Mouse (Mus musculus) cerebellum, postnatal 25 days (tissue): ENCODE results near the gene Dcst1.

Experiments
- DNase-seq, 2 experiments: peaks; one replicate each; pipeline ENCODE4 v3.0.0; 2021; ENCODE audit warnings: mixed read lengths in 2 of 2

Dcst1 gene

GRCm38 (mm10) chr3:89388134-89388881 is 23.3 kb upstream of the Dcst1 start:
- peak; percentile 58 to 73 for DNase-seq

- DNase-seq: peak in 1 of 2 experiments; percentile 35
Observed at GRCm38 (mm10) chr3:89387632-89388031, 22.6 kb upstream of the Dcst1 start.

- DNase-seq: peak in 1 of 2 experiments; percentile 31
Observed at GRCm38 (mm10) chr3:89386438-89387420, 21.7 kb upstream of the Dcst1 start.

GRCm38 (mm10) chr3:89385451-89385850 is 20.4 kb upstream of the Dcst1 start:
- peak in 1 of 2 experiments; percentile 16 for DNase-seq

GRCm38 (mm10) chr3:89384331-89385076 is 19.5 kb upstream of the Dcst1 start:
- DNase-seq: no peak

- DNase-seq: peak in 1 of 2 experiments; percentile 36
Observed at GRCm38 (mm10) chr3:89383651-89384255, 18.7 kb upstream of the Dcst1 start.

- DNase-seq: peak in 1 of 2 experiments; percentile 10
Observed at GRCm38 (mm10) chr3:89382950-89383349, 17.9 kb upstream of the Dcst1 start.

GRCm38 (mm10) chr3:89382033-89382882 is 17.2 kb upstream of the Dcst1 start:
- no peak for DNase-seq

- no peak for DNase-seq
Observed at GRCm38 (mm10) chr3:89381233-89381632, 16.2 kb upstream of the Dcst1 start.

- no peak for DNase-seq
Observed at GRCm38 (mm10) chr3:89380711-89381110, 15.7 kb upstream of the Dcst1 start.

- DNase-seq: no peak
Observed at GRCm38 (mm10) chr3:89380291-89380690, 15.2 kb upstream of the Dcst1 start.

GRCm38 (mm10) chr3:89379388-89380131 is 14.5 kb upstream of the Dcst1 start:
- DNase-seq: peak in 1 of 2 experiments; percentile 21

GRCm38 (mm10) chr3:89378394-89379067 is 13.5 kb upstream of the Dcst1 start:
- DNase-seq: peak; percentile 67 to 77

- peak in 1 of 2 experiments; percentile 15 for DNase-seq
Observed at GRCm38 (mm10) chr3:89377831-89378230, 12.8 kb upstream of the Dcst1 start.

GRCm38 (mm10) chr3:89373581-89374231 is 8.7 kb upstream of the Dcst1 start:
- no peak for DNase-seq

- no peak for DNase-seq
Observed at GRCm38 (mm10) chr3:89367338-89367737, 2.3 kb upstream of the Dcst1 start.

- DNase-seq: no peak
Observed at GRCm38 (mm10) chr3:89365486-89366414, 697 bp upstream of the Dcst1 start.

GRCm38 (mm10) chr3:89364631-89365030 is 422 bp downstream of the Dcst1 start:
- no peak for DNase-seq
